Mouse (Mus musculus) neural tube, embryonic 10.5 days (tissue): Measurements from ENCODE around the gene Hes3.

Experiments
- DNase-seq: peaks from one replicate; pipeline ENCODE4 v3.0.0-alpha.2; 2017; ENCODE audit warnings: low spot score; ENCODE audit errors: extremely low spot score

The Hes3 gene

GRCm38 (mm10) chr4:152260451-152260850, 31.0 kb downstream of the Hes3 start:
- no peak for DNase-seq

- DNase-seq = no peak
These were observed 34.4 kb downstream of the Hes3 start for GRCm38 (mm10) chr4:152257070-152257469.

- DNase-seq = no peak
These were observed 38.2 kb downstream of the Hes3 start for GRCm38 (mm10) chr4:152253183-152253759.

GRCm38 (mm10) chr4:152250615-152251014, 40.8 kb downstream of the Hes3 start:
- DNase-seq = no peak

GRCm38 (mm10) chr4:152247195-152247594, 44.3 kb downstream of the Hes3 start:
- no peak for DNase-seq

- DNase-seq = no peak
These were observed 45.5 kb downstream of the Hes3 start for GRCm38 (mm10) chr4:152246011-152246410.

- DNase-seq = no peak
These were observed 46.6 kb downstream of the Hes3 start for GRCm38 (mm10) chr4:152244545-152245522.

GRCm38 (mm10) chr4:152243969-152244368, 47.5 kb downstream of the Hes3 start:
- no peak for DNase-seq

- no peak for DNase-seq
These were observed 48.1 kb downstream of the Hes3 start for GRCm38 (mm10) chr4:152243241-152243891.

GRCm38 (mm10) chr4:152239974-152240373, 51.5 kb downstream of the Hes3 start:
- DNase-seq = no peak
